Mouse (Mus musculus): ENCODE results near the gene Abhd12b. TPM values are rescaled to one million over a fixed set of nuclear protein-coding genes. Genes with fewer than 3 reads are reported as not detected.

Abhd12b gene
- polyA plus RNA-seq (2015; fragmentation: Nextera tagmentation; extraction: Ambion mirVana): 0.30 TPM in 1 of 2 replicates, not detected in the other

DNA sequence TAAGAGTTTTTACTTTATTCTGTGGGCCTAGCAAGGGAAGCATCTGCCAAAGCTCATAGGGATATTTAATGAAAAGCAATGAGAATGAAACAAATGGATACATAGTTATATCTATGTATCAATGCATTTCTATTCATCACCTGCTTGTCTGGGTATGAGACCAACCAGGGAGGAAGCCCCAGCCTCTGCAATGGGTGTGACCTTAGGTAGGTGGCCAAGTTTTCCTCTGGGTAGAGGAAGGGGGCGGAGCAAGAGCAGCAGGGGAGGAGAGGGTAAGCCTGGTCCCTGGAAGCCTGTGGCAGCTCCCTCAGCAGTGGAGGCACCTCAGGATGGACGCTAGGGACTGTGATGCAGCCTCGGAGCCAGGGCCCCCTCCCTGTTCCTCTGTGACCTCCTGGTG, at the start of gene Abhd12b:
Gene Abhd12b (plus strand): TSS at position 301 of the 400 bp plus-strand sequence.

DNA sequence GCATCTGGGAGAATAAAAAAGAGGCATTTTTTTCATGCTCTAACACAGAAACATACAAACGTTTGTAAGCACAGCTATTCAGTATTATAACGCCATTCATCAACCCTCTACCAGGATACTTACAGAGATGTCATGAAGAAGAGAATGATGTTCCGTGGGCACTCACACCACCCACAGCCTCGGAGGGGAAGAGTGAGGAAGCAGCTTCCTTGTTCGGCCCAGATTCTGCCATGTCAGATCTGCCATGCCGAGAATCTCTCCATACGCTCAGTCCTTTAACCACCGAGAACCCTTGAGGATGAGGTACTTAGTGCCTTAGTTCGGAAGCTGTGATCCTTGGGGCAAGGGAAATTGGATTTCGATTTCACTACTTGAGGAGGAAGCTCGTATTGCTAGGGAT, 40.6 kb upstream of the Abhd12b start, which contains the start of gene Nin:
Gene Nin (minus strand): TSS at position 367 of the 400 bp plus-strand sequence.

GRCm38 (mm10) chr12:70231294-70231693, 77.4 kb downstream of the Abhd12b start, which contains the start of gene Pygl:
TSS of gene Pygl (minus strand) at chr12:70231488.

Other genes with a start within 250 kb of the Abhd12b start
- 9.4 and 9.6 TPM in 2 replicates for gene Sav1, start 167.1 kb upstream of the Abhd12b start, polyA plus RNA-seq (2015; fragmentation: Nextera tagmentation; extraction: Ambion mirVana)
- 8.5 and 10.8 TPM in 2 replicates for gene Nin, start 40.4 kb upstream of the Abhd12b start, polyA plus RNA-seq (2015; fragmentation: Nextera tagmentation; extraction: Ambion mirVana)
- 55.7 and 70.2 TPM in 2 replicates for gene Pygl, start 77.3 kb downstream of the Abhd12b start, polyA plus RNA-seq (2015; fragmentation: Nextera tagmentation; extraction: Ambion mirVana)
- gene Trim9, start 193.5 kb downstream of the Abhd12b start, polyA plus RNA-seq (2015; fragmentation: Nextera tagmentation; extraction: Ambion mirVana): 0.16 and 0.23 TPM in 2 replicates